Mouse (Mus musculus) spleen, adult 2 months (tissue): ENCODE results near the gene Bbs5. TPM values are rescaled to one million over a fixed set of nuclear protein-coding genes. Genes with fewer than 3 reads are reported as not detected.

ENCODE experiments used
- DNase-seq, 2 experiments: peaks; one replicate each; pipeline versions ENCODE4 v3.0.0 to v3.0.0-alpha.2; 2012 to 2021; ENCODE audit warnings: low spot score in 2 of 2, low read depth in 1 of 2
- H3K27ac ChIP-seq: fragments of 200-500 bp; 2 replicates; pipeline ENCODE4 v1.5.1; 2012; ENCODE audit warnings: low read length, inconsistent platforms; ENCODE audit not compliant: insufficient read depth
- H3K27me3 ChIP-seq: fragments of 200-500 bp; 2 replicates; pipeline ENCODE4 v1.6.1; 2012; ENCODE audit warnings: mild to moderate bottlenecking, moderate library complexity, low read length, inconsistent platforms; ENCODE audit not compliant: control insufficient read depth, insufficient read depth
- H3K36me3 ChIP-seq: fragments of 200-500 bp; 2 replicates; pipeline ENCODE4 v1.6.1; 2012; ENCODE audit warnings: mild to moderate bottlenecking, low read length, inconsistent platforms; ENCODE audit not compliant: control insufficient read depth, insufficient read depth
- H3K4me1 ChIP-seq: fragments of 200-500 bp; 2 replicates; pipeline ENCODE4 v1.6.1; 2011; ENCODE audit warnings: inconsistent platforms; ENCODE audit not compliant: control insufficient read depth, insufficient read depth, insufficient read length
- H3K4me3 ChIP-seq: fragments of 200-500 bp; 2 replicates; pipeline ENCODE4 v1.5.1; 2011; ENCODE audit warnings: mild to moderate bottlenecking, inconsistent platforms; ENCODE audit not compliant: insufficient read depth, insufficient read length; ENCODE audit errors: extremely low read depth
- CTCF ChIP-seq: fragments of 200-500 bp; IDR thresholded peaks from 2 replicates; pipeline ENCODE4 v1.5.1; 2011; ENCODE audit warnings: mild to moderate bottlenecking, inconsistent platforms; ENCODE audit not compliant: insufficient read depth, insufficient read length, insufficient replicate concordance; ENCODE audit errors: extremely low read depth
- POLR2A ChIP-seq: fragments of 200-500 bp; IDR thresholded peaks from 2 replicates; pipeline ENCODE4 v1.6.1; 2011; ENCODE audit warnings: low read depth, low read length, inconsistent platforms
- WGBS: fragments of 180-500 bp; shearing (Covaris S2); methylation state at CpG from one replicate; pipeline ENCODE4 v1.1.7; 2018; 5-methylcytosine and 5-hydroxymethylcytosine counted together
- polyA plus RNA-seq: library from polyadenylated mRNA; depleted of rRNA; stranded (reverse); fragments of >200 nt; gene quantifications from 2 replicates; pipeline ENCODE4 v1.2.3, GENCODE M21; 2012; rRNA removed

The Bbs5 gene
- polyA plus RNA-seq, 1 experiment: 0.21 TPM

DNA sequence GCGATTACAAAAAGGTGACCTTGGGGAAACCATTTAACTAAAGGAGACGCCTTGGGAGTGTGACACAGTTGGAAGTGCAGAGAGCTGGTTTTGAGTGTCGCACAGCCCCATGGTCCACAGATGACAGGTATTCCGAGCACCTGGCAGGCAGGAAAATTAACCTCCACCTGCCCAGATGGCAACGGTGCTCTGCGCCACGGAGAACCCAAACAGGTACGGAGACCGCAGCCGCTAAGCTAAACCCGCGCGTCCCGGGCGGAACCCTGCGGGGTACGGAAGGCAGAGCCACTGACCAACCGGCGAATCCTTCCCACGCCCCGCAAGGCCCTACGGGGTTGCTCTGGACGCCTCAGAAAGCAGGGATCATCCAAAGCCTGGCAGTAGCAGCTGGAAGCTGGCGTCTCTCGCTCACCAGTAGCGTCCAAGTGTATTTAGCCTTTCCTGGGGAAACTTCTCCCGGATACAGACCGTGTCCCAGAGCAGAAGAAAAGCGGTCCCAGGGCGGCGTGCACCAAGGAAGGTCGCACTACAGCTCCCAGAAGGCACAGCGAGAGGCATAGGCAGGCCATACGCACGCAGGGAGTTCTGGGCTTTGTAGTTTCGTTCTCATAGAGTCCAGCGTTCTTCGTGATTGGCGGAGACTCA, 66.1 kb downstream of the Bbs5 start, which contains the start of gene Fastkd1:
Gene Fastkd1, minus strand, starts transcription at position 536 of the 645 bp plus-strand sequence.
- TF ChIP-seq POLR2A: no peak
- TF ChIP-seq CTCF: no peak
- Histone ChIP-seq H3K27ac (no peak within 1 kb of the TSS), H3K4me3 (peak within 1 kb of the TSS; percentile 69), H3K36me3 (peaks cover 2% of the 10 kb centered on the region), H3K27me3 (no peaks in the 10 kb centered on the region), H3K4me1 (no peaks in the 10 kb centered on the region)
- DNase-seq: peak; percentile 59 to 81
- WGBS: under 1% methylated on average over 39 of the region's 39 CpGs

DNA sequence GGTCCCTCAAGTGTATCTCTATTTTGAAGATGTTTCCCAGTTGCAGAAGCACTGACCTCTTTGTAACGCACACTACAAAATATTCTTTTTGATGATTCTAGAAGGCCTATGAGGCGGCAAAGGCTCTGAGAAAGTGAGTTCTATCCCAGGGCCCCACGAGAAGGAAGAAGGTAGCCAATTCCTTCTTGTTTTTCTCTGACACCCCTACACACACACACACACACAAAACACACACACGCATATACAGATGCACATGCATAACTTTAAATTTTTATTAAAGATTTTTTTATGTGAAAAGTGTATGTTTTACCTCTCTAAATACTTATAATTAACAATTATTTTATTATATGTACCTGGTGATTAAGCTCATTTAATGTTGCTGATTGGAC, 66.6 kb downstream of the Bbs5 start:
- Histone ChIP-seq H3K4me1 (no peaks in the 10 kb centered on the region), H3K27ac (no peak overlapping the region), H3K27me3 (no peaks in the 10 kb centered on the region), H3K4me3 (no peak overlapping the region), H3K36me3 (no peaks in the 10 kb centered on the region)
- DNase-seq: no peak
- WGBS: 17% methylated on average over 4 of the region's 4 CpGs
- TF ChIP-seq CTCF: no peak
- TF ChIP-seq POLR2A: no peak

DNA sequence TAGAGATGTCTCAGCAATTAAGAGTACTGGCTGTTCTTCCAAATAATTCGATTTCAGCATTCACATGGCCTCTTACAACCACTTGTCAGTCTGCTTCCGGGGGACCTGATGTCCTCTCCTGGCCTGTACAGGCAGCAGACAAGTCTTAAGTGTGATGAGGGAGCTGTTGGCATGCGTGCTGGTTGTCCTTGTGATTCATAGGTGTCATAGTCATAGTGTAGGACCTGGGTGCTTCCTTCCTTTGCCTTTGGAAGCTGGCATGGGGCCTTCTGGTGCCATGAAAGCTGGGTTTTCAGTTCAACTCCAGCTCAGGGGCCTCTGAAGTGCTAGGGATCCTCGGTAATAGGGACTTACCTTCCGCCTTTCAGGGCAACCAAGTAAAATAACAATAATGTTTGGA, 67.2 kb downstream of the Bbs5 start:
- Histone ChIP-seq H3K27me3 (no peaks in the 10 kb centered on the region), H3K27ac (no peak overlapping the region), H3K36me3 (no peaks in the 10 kb centered on the region), H3K4me3 (no peak overlapping the region), H3K4me1 (no peaks in the 10 kb centered on the region)
- WGBS: 81% methylated on average over 5 of the region's 5 CpGs
- no peak for DNase-seq
- no peak for TF ChIP-seq POLR2A
- no peak for TF ChIP-seq CTCF

DNA sequence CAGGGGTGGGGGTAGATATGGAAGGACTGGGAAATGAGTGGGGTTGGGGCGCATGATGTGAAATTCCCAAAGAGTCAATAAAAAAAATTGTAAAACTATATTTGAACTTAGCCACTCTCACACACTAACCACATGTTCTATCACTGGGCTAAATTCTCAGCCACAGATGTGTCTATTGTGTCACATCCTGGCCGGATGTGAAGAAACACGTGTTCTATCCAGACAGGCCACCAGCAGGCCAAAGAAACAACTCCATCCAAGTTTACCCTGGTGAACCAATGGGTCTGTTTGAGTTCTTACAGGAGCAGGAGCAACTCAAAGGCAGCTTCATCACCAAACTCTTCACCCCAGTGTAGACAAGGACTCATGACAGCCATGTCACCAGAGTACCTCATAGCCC, 69.5 kb downstream of the Bbs5 start:
- 52% methylated on average over 3 of the region's 3 CpGs for WGBS
- H3K27me3 ChIP-seq: no peaks in the 10 kb centered on the region
- no peaks in the 10 kb centered on the region for H3K4me1 ChIP-seq
- no peak for TF ChIP-seq CTCF
- no peak for TF ChIP-seq POLR2A
- H3K27ac ChIP-seq: no peak overlapping the region
- H3K36me3 ChIP-seq: no peaks in the 10 kb centered on the region
- DNase-seq: no peak
- no peak overlapping the region for H3K4me3 ChIP-seq

Other genes with a start within 250 kb of the Bbs5 start
- 0.08 and 0.12 TPM in 2 replicates for gene Lrp2, start 61.1 kb upstream of the Bbs5 start, polyA plus RNA-seq
- gene Klhl41, start 22.9 kb downstream of the Bbs5 start, polyA plus RNA-seq: not detected in 2 replicates
- 2.6 and 2.8 TPM in 2 replicates for gene Fastkd1, start 66.3 kb downstream of the Bbs5 start, polyA plus RNA-seq
- 0.62 and 1.4 TPM in 2 replicates for gene Ppig, start 75.4 kb downstream of the Bbs5 start, polyA plus RNA-seq
- gene Ccdc173, start 142.4 kb downstream of the Bbs5 start, polyA plus RNA-seq: 0.08 TPM in 1 of 2 replicates, not detected in the other
- 34.2 and 74.5 TPM in 2 replicates for gene Phospho2, start 142.5 kb downstream of the Bbs5 start, polyA plus RNA-seq
- gene Klhl23, start 174.8 kb downstream of the Bbs5 start, polyA plus RNA-seq: 1.4 and 1.9 TPM in 2 replicates
- gene Ssb, start 214.4 kb downstream of the Bbs5 start, polyA plus RNA-seq: 1.5 and 1.6 TPM in 2 replicates
- 4.3 and 6.0 TPM in 2 replicates for gene Mettl5, start 238.4 kb downstream of the Bbs5 start, polyA plus RNA-seq